In genomic region chr9:110896595-110896994, GRCm38 (mm10) we compare ENCODE assay signal across 9 mouse cellular contexts. TPM values are rescaled to one million over a fixed set of nuclear protein-coding genes. Genes with fewer than 3 reads are reported as not detected.
A peak's percentile ranks its signal among the peaks of the same experiment; 100 is the strongest.
DNase-seq lines count a peak whose midpoint lies in the region; ATAC-seq and TF ChIP-seq lines count a peak whose summit lies in the region.
"Had no signal": no experiment of that assay in that cellular context is flagged by ENCODE, and none has a peak within 500 bp of the region (broad histone marks: within the 10 kb centered on the region; RNA-seq: fewer than 3 reads in every experiment).

No protein-coding gene starts in this region.

- no peaks in the 10 kb centered on the region for H3K9me3 ChIP-seq in hindbrain, embryonic 12.5 days (replicated peaks)
- H3K9me3 ChIP-seq in midbrain, embryonic 11.5 days (ENCODE audit: control insufficient read depth, low read length), result no peaks in the 10 kb centered on the region

- no peak overlapping the region for H3K4me3 ChIP-seq in gastrocnemius, adult 2 months
- no peak overlapping the region for H3K4me3 ChIP-seq in hindbrain, embryonic 12.5 days
- H3K4me3 ChIP-seq in midbrain, embryonic 11.5 days (ENCODE audit: low read depth, low read length), result no peak overlapping the region
- H3K4me3 ChIP-seq: erythroblast, embryonic 14.5 days had no signal

- DNase-seq in gastrocnemius, adult 2 months, result peak; percentile 11
- DNase-seq in gastrocnemius, postnatal 10 days, result no peak
- peak; percentile 75 for DNase-seq in R1 (ENCODE audit: low read depth, low spot score)
- DNase-seq in midbrain, embryonic 11.5 days (ENCODE audit: low spot score, missing footprints), result no peak
- DNase-seq in cerebellum, postnatal 4 days (ENCODE audit: low spot score in 2 of 2), result no peak
- DNase-seq in layer of hippocampus, postnatal 36 days, result no peak
- DNase-seq in frontal cortex, postnatal 10 days (ENCODE audit: low spot score in 2 of 2), result no peak

- no peaks in the 10 kb centered on the region for H3K36me3 ChIP-seq in hindbrain, embryonic 12.5 days
- no peaks in the 10 kb centered on the region for H3K36me3 ChIP-seq in midbrain, embryonic 11.5 days (ENCODE audit: control insufficient read depth, insufficient read depth, low read length)

- TF ChIP-seq CTCF in gastrocnemius, adult 2 months (IDR thresholded peaks at IDR 0.05), result no peak

- no peak overlapping the region for H3K27ac ChIP-seq in gastrocnemius, adult 2 months
- no peak overlapping the region for H3K27ac ChIP-seq in hindbrain, embryonic 12.5 days
- no peak overlapping the region for H3K27ac ChIP-seq in midbrain, embryonic 11.5 days (ENCODE audit: low read depth, low read length)

- peaks cover 13% of the 10 kb centered on the region; the same call in 1 of the 2 replicates for H3K4me1 ChIP-seq in hindbrain, embryonic 12.5 days
- no peaks in the 10 kb centered on the region for H3K4me1 ChIP-seq in midbrain, embryonic 11.5 days (ENCODE audit: control insufficient read depth, insufficient read depth, low read length)

- no peak overlapping the region for H3K9ac ChIP-seq in hindbrain, embryonic 12.5 days
- H3K9ac ChIP-seq in midbrain, embryonic 11.5 days (ENCODE audit: low read length), result no peak overlapping the region

- 14% methylated on average over 6 of the region's 6 CpGs for WGBS in hindbrain, embryonic 12.5 days
- 7% methylated on average over 6 of the region's 6 CpGs for WGBS in midbrain, embryonic 11.5 days

- ATAC-seq in hindbrain, embryonic 12.5 days (ENCODE audit: low FRiP score), result no peak
- peak; percentile 73 for ATAC-seq in midbrain, embryonic 11.5 days (ENCODE audit: low FRiP score)

- H3K27me3 ChIP-seq in hindbrain, embryonic 12.5 days, result peaks cover 19% of the 10 kb centered on the region
- no peaks in the 10 kb centered on the region for H3K27me3 ChIP-seq in midbrain, embryonic 11.5 days (ENCODE audit: control insufficient read depth, insufficient read depth, low read length)

- intact Hi-C loops in gastrocnemius, adult 2 months (cut with DNase I), result no loop called here

- H3K4me2 ChIP-seq in hindbrain, embryonic 12.5 days (replicated peaks), result peak overlapping the region; percentile 23
- peak overlapping the region; percentile 25 for H3K4me2 ChIP-seq in midbrain, embryonic 11.5 days

RNA-seq across cellular contexts. Expression of gene Tmie, which starts 16.7 kb away (rescaled TPM):
- total RNA-seq in gastrocnemius, adult 2 months (2021), result under 1 TPM; 0.41 to 0.70 TPM
- under 1 TPM; 0.47 to 0.54 TPM for total RNA-seq in gastrocnemius, postnatal 10 days (2021)
- 1.1 and 1.2 TPM in 2 replicates for polyA plus RNA-seq in hindbrain, embryonic 12.5 days (2016; fragmentation: Nextera tagmentation; extraction: Ambion mirVana)
- polyA plus RNA-seq in midbrain, embryonic 11.5 days (2014; fragmentation: Nextera tagmentation; extraction: Ambion mirVana), result 0.18 and 0.22 TPM in 2 replicates
- 1 to 10 TPM; 1.2 to 1.8 TPM for total RNA-seq in layer of hippocampus, postnatal 36 days (2021)
- polyA plus RNA-seq: erythroblast, embryonic 14.5 days had no signal

RNA-seq across cellular contexts. Expression of gene Als2cl, which starts 16.9 kb away (rescaled TPM):
- 1 to 10 TPM; 3.7 to 7.5 TPM for total RNA-seq in gastrocnemius, adult 2 months (2021)
- 1 to 10 TPM; 4.5 to 9.7 TPM for total RNA-seq in gastrocnemius, postnatal 10 days (2021)
- 1.5 and 1.9 TPM in 2 replicates for polyA plus RNA-seq in hindbrain, embryonic 12.5 days (2016; fragmentation: Nextera tagmentation; extraction: Ambion mirVana)
- 0.54 and 0.71 TPM in 2 replicates for polyA plus RNA-seq in midbrain, embryonic 11.5 days (2014; fragmentation: Nextera tagmentation; extraction: Ambion mirVana)
- 10 to 100 TPM in 1 of 2 experiments, 1 to 10 TPM in 1; 6.0 to 10.1 TPM for total RNA-seq in layer of hippocampus, postnatal 36 days (2021)

RNA-seq across cellular contexts. Expression of gene Fam240a, which starts 20.1 kb away (rescaled TPM):
- 1 to 10 TPM in 1 of 2 experiments, not detected in 1; 2.4 TPM for total RNA-seq in gastrocnemius, adult 2 months (2021)
- under 1 TPM in 1 of 2 experiments, not detected in 1; 0.99 TPM for total RNA-seq in gastrocnemius, postnatal 10 days (2021)
- polyA plus RNA-seq in hindbrain, embryonic 12.5 days (2016; fragmentation: Nextera tagmentation; extraction: Ambion mirVana), result not detected in 2 replicates
- polyA plus RNA-seq in midbrain, embryonic 11.5 days (2014; fragmentation: Nextera tagmentation; extraction: Ambion mirVana), result not detected in 2 replicates
- total RNA-seq in layer of hippocampus, postnatal 36 days (2021), result not detected
- polyA plus RNA-seq: erythroblast, embryonic 14.5 days had no signal

RNA-seq across cellular contexts. Expression of gene Prss50, which starts 38.8 kb away (rescaled TPM):
- total RNA-seq in gastrocnemius, adult 2 months (2021), result not detected
- total RNA-seq in gastrocnemius, postnatal 10 days (2021), result under 1 TPM in 1 of 2 experiments, not detected in 1; 0.41 TPM
- 0.26 TPM in 1 of 2 replicates, not detected in the other for polyA plus RNA-seq in hindbrain, embryonic 12.5 days (2016; fragmentation: Nextera tagmentation; extraction: Ambion mirVana)
- polyA plus RNA-seq in midbrain, embryonic 11.5 days (2014; fragmentation: Nextera tagmentation; extraction: Ambion mirVana), result 0.37 TPM in 1 of 2 replicates, not detected in the other
- under 1 TPM; 0.40 to 0.78 TPM for total RNA-seq in layer of hippocampus, postnatal 36 days (2021)

RNA-seq across cellular contexts. Expression of gene Tdgf1, which starts 49.4 kb away (rescaled TPM):
- not detected for total RNA-seq in gastrocnemius, adult 2 months (2021)
- not detected for total RNA-seq in gastrocnemius, postnatal 10 days (2021)
- not detected in 2 replicates for polyA plus RNA-seq in hindbrain, embryonic 12.5 days (2016; fragmentation: Nextera tagmentation; extraction: Ambion mirVana)
- not detected in 2 replicates for polyA plus RNA-seq in midbrain, embryonic 11.5 days (2014; fragmentation: Nextera tagmentation; extraction: Ambion mirVana)
- total RNA-seq in layer of hippocampus, postnatal 36 days (2021), result under 1 TPM; 0.22 to 0.33 TPM
- polyA plus RNA-seq: erythroblast, embryonic 14.5 days had no signal

Comparison
In these comparisons a context has a peak if more than half of its experiments do, and no peak if none do; other contexts are left out.
1. DNase-seq: peak in gastrocnemius, adult 2 months (single experiment) and R1 (single experiment); none in gastrocnemius, postnatal 10 days (single experiment), midbrain, embryonic 11.5 days (single experiment), cerebellum, postnatal 4 days (0 of 2), layer of hippocampus, postnatal 36 days (0 of 2) and frontal cortex, postnatal 10 days (0 of 2).